Mouse (Mus musculus): Measurements from ENCODE around the gene Pole3. TPM values are rescaled to one million over a fixed set of nuclear protein-coding genes. Genes with fewer than 3 reads are reported as not detected.

The Pole3 gene
- total and polyA plus RNA-seq, 3 experiments = 32.1 to 87.5 (median 69.8) TPM

DNA sequence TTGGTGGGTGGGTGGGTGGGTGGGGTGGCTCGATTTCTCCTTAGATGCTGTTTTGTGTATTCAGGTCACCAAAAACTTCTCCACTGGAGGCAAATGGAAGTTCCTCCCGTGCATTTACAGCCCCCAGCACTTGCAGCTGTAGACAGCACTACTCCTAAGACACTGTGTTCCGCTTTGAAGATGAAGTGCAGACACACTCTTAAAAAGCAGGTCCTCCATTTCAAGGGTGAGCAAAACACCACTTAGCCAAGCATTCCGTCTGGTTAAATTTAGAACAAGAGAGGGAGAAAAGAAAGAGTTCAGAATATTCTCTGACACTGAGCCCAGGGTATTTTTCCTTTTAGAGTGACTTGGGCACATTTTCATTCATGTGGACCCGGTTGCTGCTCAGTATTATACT lies 45.2 kb upstream of the Pole3 start:
- Histone ChIP-seq H3K4me1 (ENCODE audit: control insufficient read depth in 1 of 2, insufficient read depth in 2 of 2) (no peaks in the 10 kb centered on the region), H3K9ac (ENCODE audit: insufficient read depth, low read depth) (no peak overlapping the region), H3K9me3 (replicated peaks; ENCODE audit: low read length) (no peaks in the 10 kb centered on the region), H3K27ac (ENCODE audit: insufficient read depth, low read depth) (no peak overlapping the region), H3K79me2 (replicated peaks; ENCODE audit: control insufficient read depth, extremely low read depth, insufficient read depth, poor library complexity, severe bottlenecking) (no peaks in the 10 kb centered on the region), H3K36me3 (replicated peaks in 1 of 2; ENCODE audit: control insufficient read depth in 1 of 2, insufficient read depth in 1 of 2, low read length in 1 of 2) (no peaks in the 10 kb centered on the region), H3K4me3 (replicated peaks in 1 of 3; ENCODE audit: low read depth in 2 of 3, low read length in 2 of 3, poor library complexity in 1 of 3) (no peak overlapping the region), H3K4me2 (ENCODE audit: insufficient read depth, low read depth, poor library complexity, severe bottlenecking) (no peak overlapping the region), H3K27me3 (replicated peaks) (no peaks in the 10 kb centered on the region)
- DNase-seq (ENCODE audit: extremely low read depth) = no peak
- no peak for TF ChIP-seq USF1 (IDR thresholded peaks at IDR 0.05; ENCODE audit: low read depth, low read length)
- TF ChIP-seq JUND (conservative IDR thresholded peaks at IDR 0.05; ENCODE audit: low read depth, low read length) = no peak
- TF ChIP-seq RAD21 (IDR thresholded peaks at IDR 0.05; ENCODE audit: low read depth, low read length) = no peak
- no peak for TF ChIP-seq PAX5 (IDR thresholded peaks at IDR 0.05; ENCODE audit: low read length)
- no peak for TF ChIP-seq BHLHE40 (IDR thresholded peaks at IDR 0.05; ENCODE audit: low read depth, low read length)
- TF ChIP-seq ZC3H11A (IDR thresholded peaks at IDR 0.05; ENCODE audit: low read depth, low read length) = no peak
- TF ChIP-seq CHD2 (IDR thresholded peaks at IDR 0.05; ENCODE audit: low read length) = no peak
- in situ Hi-C loops (cut with MboI; ENCODE audit: low pct_ligation_motif_present, low pct_unique_long_range_greater_than_20kb, low sequenced_read_pairs) = no loop called here
- dilution Hi-C loops (cut with MboI; ENCODE audit: extremely low pct_ligation_motif_present, extremely low pct_unique_long_range_greater_than_20kb, low sequenced_read_pairs) = no loop called here

DNA sequence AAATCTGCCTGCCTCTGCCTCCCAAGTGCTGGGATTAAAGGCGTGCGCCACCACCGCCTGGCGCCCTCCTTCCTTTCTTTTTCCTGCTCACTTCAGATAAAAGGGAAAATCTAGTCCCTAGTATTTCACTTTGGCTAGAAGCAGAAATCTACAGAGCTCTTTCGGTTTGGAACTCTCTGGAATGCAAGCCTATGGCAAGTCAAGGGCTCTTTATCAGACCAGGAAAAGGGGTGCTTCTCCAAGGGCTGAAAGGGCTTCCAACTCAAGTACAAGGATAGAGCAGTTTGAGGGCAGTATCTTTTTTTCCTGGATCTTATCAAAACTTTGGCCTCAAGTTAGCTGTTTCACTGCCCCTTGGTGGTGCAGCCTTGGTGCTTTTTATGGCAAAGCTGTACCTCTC lies 44.7 kb upstream of the Pole3 start:
- DNase-seq (ENCODE audit: extremely low read depth) = no peak
- in situ Hi-C loops (cut with MboI; ENCODE audit: low pct_ligation_motif_present, low pct_unique_long_range_greater_than_20kb, low sequenced_read_pairs) = no loop called here
- H3K79me2 ChIP-seq (replicated peaks; ENCODE audit: control insufficient read depth, extremely low read depth, insufficient read depth, poor library complexity, severe bottlenecking) = no peaks in the 10 kb centered on the region
- H3K27ac ChIP-seq (ENCODE audit: insufficient read depth, low read depth) = no peak overlapping the region
- H3K4me3 ChIP-seq (replicated peaks in 1 of 3; ENCODE audit: low read depth in 2 of 3, low read length in 2 of 3, poor library complexity in 1 of 3) = no peak overlapping the region
- TF ChIP-seq MAZ (IDR thresholded peaks at IDR 0.05; ENCODE audit: low read depth, low read length) (no peak), CHD2 (IDR thresholded peaks at IDR 0.05; ENCODE audit: low read length) (no peak), ZMIZ1 (IDR thresholded peaks at IDR 0.05; ENCODE audit: low read depth, low read length) (no peak), USF2 (conservative IDR thresholded peaks at IDR 0.05; ENCODE audit: low read depth, low read length) (no peak)
- dilution Hi-C loops (cut with MboI; ENCODE audit: extremely low pct_ligation_motif_present, extremely low pct_unique_long_range_greater_than_20kb, low sequenced_read_pairs) = no loop called here
- no peaks in the 10 kb centered on the region for H3K27me3 ChIP-seq (replicated peaks)
- H3K4me1 ChIP-seq (ENCODE audit: control insufficient read depth in 1 of 2, insufficient read depth in 2 of 2) = no peaks in the 10 kb centered on the region
- H3K4me2 ChIP-seq (ENCODE audit: insufficient read depth, low read depth, poor library complexity, severe bottlenecking) = no peak overlapping the region
- H3K9me3 ChIP-seq (replicated peaks; ENCODE audit: low read length) = no peaks in the 10 kb centered on the region
- no peak overlapping the region for H3K9ac ChIP-seq (ENCODE audit: insufficient read depth, low read depth)
- H3K36me3 ChIP-seq (replicated peaks in 1 of 2; ENCODE audit: control insufficient read depth in 1 of 2, insufficient read depth in 1 of 2, low read length in 1 of 2) = no peaks in the 10 kb centered on the region

DNA sequence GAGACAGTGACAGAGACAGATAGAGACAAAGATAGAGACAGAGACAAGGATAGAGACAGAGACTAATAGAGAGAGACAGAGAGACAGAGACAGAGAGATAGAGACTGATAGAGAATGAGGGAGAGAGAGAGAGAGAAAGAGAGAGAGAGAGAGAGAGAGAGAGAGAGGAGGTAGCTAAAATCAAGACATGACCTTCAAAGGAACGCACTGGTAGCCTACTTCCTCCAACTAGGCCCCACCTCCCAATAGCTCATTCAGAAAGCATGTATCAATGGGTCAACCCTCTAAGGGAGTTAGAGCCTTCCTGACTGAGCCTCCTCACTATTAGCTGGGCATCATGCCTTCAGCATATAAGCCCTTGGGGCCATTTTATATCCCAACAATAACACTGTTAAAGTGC lies 43.5 kb upstream of the Pole3 start:
- Histone ChIP-seq H3K4me2 (ENCODE audit: insufficient read depth, low read depth, poor library complexity, severe bottlenecking) (no peak overlapping the region), H3K9ac (ENCODE audit: insufficient read depth, low read depth) (no peak overlapping the region), H3K27ac (ENCODE audit: insufficient read depth, low read depth) (no peak overlapping the region), H3K27me3 (replicated peaks) (no peaks in the 10 kb centered on the region), H3K9me3 (replicated peaks; ENCODE audit: low read length) (no peaks in the 10 kb centered on the region), H3K79me2 (replicated peaks; ENCODE audit: control insufficient read depth, extremely low read depth, insufficient read depth, poor library complexity, severe bottlenecking) (no peaks in the 10 kb centered on the region), H3K36me3 (replicated peaks in 1 of 2; ENCODE audit: control insufficient read depth in 1 of 2, insufficient read depth in 1 of 2, low read length in 1 of 2) (no peaks in the 10 kb centered on the region), H3K4me1 (ENCODE audit: control insufficient read depth in 1 of 2, insufficient read depth in 2 of 2) (peaks cover 2 to 4% of the 10 kb centered on the region in 2 experiments), H3K4me3 (replicated peaks in 1 of 3; ENCODE audit: low read depth in 2 of 3, low read length in 2 of 3, poor library complexity in 1 of 3) (no peak overlapping the region)
- no peak for TF ChIP-seq RCOR1 (conservative IDR thresholded peaks at IDR 0.05; ENCODE audit: low read depth, low read length)
- TF ChIP-seq CHD2 (IDR thresholded peaks at IDR 0.05; ENCODE audit: low read length) = no peak
- TF ChIP-seq POLR2AphosphoS2 (IDR thresholded peaks at IDR 0.05; ENCODE audit: low read depth, low read length) = no peak
- TF ChIP-seq TCF12 (IDR thresholded peaks at IDR 0.05; ENCODE audit: low read depth, low read length) = no peak
- no peak for TF ChIP-seq EP300 (IDR thresholded peaks at IDR 0.05; ENCODE audit: low read length)
- TF ChIP-seq E2F4 (IDR thresholded peaks at IDR 0.05; ENCODE audit: insufficient replicate concordance, low read depth, low read length) = no peak
- TF ChIP-seq NRF1 (IDR thresholded peaks at IDR 0.05; ENCODE audit: low read depth, low read length) = no peak
- TF ChIP-seq USF1 (IDR thresholded peaks at IDR 0.05; ENCODE audit: low read depth, low read length) = no peak
- no peak for TF ChIP-seq ZMIZ1 (IDR thresholded peaks at IDR 0.05; ENCODE audit: low read depth, low read length)
- no peak for TF ChIP-seq MAFK (IDR thresholded peaks at IDR 0.05; ENCODE audit: insufficient replicate concordance, low read length)
- no peak for TF ChIP-seq MAZ (IDR thresholded peaks at IDR 0.05; ENCODE audit: low read depth, low read length)
- no peak for TF ChIP-seq ZNF384 (IDR thresholded peaks at IDR 0.05; ENCODE audit: low read depth, low read length)
- TF ChIP-seq BHLHE40 (IDR thresholded peaks at IDR 0.05; ENCODE audit: low read depth, low read length) = no peak
- no peak for TF ChIP-seq JUN (IDR thresholded peaks at IDR 0.05; ENCODE audit: insufficient read depth, low read depth, low read length)
- DNase-seq (ENCODE audit: extremely low read depth) = no peak
- dilution Hi-C loops (cut with MboI; ENCODE audit: extremely low pct_ligation_motif_present, extremely low pct_unique_long_range_greater_than_20kb, low sequenced_read_pairs) = no loop called here
- in situ Hi-C loops (cut with MboI; ENCODE audit: low pct_ligation_motif_present, low pct_unique_long_range_greater_than_20kb, low sequenced_read_pairs) = no loop called here
